Mouse (Mus musculus) cerebellum, postnatal 4 days (tissue): ENCODE measurements around the gene Gm20388.
A peak's percentile ranks its signal among the peaks of the same experiment; 100 is the strongest.

ENCODE experiments used
- DNase-seq, 2 experiments: peaks; one replicate each; pipeline ENCODE4 v3.0.0; 2022; ENCODE audit warnings: low spot score in 2 of 2, mixed read lengths in 1 of 2

Gm20388 gene

GRCm38 (mm10) chr8:122299581-122300254, 2389.1 kb downstream of the Gm20388 start:
- DNase-seq = no peak

GRCm38 (mm10) chr8:122301081-122301480, 2390.4 kb downstream of the Gm20388 start:
- no peak for DNase-seq

DNA sequence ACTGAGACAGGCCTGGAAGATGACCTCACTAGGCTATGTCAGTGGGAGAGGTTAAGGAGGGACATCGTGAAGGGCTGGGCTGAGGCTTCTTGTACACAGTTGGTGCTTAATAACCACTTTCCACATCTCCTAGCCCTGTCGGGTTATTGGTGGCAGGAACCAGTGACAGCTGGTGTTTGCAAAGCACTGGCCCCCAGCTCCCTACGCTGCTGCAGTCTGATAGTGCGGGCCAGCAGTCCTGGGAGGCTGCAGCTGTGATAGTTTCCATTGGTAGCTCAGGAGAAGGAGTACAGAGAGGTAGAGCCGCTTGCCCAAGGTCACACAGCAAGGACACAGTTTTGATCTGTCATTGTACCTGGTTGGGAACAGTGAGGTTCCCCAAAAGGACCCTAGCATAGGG, 2391.2 kb downstream of the Gm20388 start:
- no peak for DNase-seq

DNA sequence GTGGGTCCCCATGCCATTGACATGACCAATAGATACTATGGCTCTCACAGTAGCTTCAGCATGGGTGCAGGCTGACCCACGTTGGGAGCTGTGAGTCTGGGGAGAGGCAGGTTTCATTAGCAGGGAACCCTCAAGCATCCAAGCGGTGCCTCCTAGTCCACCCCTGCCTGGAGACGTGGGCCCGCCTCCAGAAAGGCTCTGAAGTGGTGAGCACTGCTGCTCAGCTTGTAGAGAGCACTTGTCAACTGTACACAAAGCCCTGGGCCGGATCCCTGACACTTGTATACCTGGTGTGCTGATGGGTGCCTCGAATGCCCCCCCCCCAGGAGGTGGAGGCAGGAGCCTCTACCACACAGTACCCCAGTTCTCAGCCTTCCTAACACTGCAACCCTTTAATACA, 2392.8 kb downstream of the Gm20388 start:
- DNase-seq = no peak

GRCm38 (mm10) chr8:122304058-122304457, 2393.4 kb downstream of the Gm20388 start:
- DNase-seq = no peak

DNA sequence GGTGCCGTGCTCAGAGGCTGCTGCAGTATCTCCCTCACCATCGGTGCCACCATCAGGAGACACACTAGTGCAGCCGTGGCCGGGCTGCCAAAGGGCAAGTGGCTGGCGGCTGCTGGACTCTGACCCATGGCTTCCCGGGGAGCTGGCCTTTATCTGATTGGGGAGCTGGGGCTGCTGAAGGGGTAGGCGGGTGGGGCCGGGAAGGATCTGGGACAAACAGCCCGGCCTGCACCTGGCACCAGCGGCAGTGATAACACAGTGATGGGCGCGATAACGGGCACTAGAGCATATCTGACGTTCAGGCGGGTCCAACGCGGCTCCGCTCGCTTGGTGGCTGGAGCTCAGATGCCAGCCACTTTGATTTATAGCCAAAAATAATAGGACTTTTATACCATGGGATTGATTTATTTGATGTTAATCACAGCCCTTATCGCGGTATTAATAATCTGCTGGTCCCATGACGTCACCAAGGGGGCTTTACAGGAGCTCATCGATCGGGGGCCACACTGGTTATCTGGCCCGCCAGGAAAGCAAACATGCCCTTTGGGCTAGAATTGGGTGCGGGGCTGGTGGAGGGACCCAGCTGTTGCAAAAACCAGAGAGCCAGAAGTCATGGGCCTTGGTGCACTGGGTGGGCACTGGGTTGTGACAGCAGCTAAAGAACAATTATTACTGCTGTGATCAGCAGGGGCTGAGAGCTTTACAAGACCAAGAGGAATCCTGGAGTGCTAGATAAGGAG, 2396.2 kb downstream of the Gm20388 start:
- no peak for DNase-seq

DNA sequence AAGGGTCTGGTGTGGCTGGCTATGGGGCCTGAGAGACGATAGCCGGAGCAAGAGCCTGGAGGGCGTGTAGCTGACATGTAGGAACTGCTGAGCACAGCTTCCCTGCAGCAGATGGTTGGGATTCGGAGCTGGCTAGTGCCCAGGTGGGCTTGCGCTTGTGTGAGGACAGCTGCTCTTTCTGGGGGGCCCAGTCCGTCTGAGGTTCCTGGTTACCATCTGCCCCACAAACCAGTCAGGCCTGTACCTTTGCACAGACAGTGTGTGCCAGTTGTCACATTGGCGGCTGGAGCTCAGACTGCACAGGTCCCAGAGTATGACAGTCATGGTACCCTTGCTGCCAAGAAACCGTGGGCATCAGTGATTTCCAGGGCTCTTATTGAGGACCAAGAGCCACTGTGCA, 2397.2 kb downstream of the Gm20388 start:
- peak in 1 of 2 experiments; percentile 83 for DNase-seq

DNA sequence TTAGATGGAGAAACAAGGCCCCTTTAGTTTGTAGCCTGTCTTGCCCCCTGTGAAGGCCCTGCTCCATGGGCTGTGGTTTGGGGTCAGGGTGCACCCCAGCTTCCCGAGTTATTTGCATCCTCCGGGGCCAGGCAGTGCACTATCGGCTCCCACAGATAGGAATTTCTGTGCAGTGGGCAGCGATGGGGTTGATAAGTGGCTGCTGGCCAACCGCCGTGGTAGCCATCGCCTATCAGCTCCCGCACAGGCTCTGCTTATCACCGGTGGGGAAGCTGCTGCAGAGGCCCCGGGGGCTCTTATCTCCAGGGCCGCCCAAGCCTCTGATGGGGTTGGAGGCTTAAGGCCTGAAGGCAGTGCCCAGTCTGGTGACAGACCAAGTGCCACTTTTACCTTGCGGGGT, 2398.6 kb downstream of the Gm20388 start:
- DNase-seq = no peak

DNA sequence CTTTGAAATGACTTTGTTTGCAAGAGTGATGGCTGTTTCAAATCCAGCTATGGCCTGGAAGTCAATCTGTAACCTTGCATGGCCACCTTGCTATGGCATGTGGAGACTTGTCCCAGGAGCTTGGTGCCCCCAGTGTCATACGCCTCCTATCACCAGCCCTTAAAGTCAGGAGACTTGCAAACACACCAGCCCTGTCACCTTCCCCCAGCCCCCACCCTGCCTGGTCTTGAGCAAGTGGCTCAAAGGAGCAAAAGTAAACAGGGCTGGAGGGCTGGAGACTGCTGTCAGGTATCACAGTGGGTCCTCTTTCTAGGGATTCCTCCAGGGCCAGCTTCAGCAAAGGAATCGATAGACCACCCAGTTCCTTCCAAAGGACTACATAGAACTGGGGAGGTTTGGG, 2400.5 kb downstream of the Gm20388 start:
- no peak for DNase-seq

GRCm38 (mm10) chr8:122312553-122312952, 2401.9 kb downstream of the Gm20388 start:
- DNase-seq = no peak

- no peak for DNase-seq
These were observed 2402.7 kb downstream of the Gm20388 start for GRCm38 (mm10) chr8:122313310-122313709.

GRCm38 (mm10) chr8:122314899-122315496, 2404.4 kb downstream of the Gm20388 start:
- DNase-seq = no peak

DNA sequence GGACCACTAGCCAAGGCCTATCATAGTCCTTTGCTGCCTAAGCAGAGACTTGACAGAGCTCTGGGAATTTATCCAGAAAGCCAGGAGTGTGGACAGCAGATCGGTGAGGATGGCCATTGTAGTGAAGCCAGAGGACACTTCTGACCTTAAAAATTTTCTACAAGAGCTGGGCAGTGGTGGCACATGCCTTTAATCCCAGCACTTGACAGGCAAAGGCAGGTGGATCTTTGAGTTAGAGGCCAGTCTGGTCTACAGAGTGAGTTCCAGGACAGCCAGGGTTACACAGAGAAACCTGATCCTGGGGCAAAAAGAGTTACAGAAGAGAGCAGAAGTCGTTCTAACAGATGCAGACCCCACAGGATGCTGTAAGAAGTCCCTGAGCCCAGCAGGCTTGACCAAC, 2405.8 kb downstream of the Gm20388 start:
- DNase-seq = no peak

DNA sequence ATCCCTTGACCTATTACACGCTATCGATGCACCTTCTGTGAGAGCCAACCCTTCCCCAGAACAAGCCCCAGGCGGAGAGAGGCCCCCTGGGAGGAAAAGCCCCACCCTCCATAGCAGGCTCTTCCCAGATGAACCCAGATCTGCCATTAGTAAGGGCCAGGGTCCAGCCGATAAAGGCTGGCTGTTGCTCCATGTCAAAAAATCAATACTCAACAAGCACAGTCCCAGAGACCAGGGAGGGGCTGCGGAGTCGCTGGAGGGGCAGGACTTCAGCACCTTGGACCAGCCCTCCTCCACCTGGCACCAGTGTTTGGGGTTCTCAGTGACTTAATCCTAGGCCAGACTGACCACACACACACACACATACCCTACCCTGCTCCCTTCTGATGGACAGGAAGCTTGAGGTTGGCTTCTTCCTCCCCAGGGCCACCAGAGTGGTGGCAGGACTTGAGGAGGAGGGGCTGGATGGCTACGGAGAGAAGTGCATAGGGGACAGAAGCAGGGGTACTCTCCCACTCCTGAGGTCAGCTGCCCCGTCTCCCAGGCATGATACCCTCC, 2407.4 kb downstream of the Gm20388 start:
- no peak for DNase-seq

GRCm38 (mm10) chr8:122319045-122319707, 2408.5 kb downstream of the Gm20388 start:
- DNase-seq = no peak

DNA sequence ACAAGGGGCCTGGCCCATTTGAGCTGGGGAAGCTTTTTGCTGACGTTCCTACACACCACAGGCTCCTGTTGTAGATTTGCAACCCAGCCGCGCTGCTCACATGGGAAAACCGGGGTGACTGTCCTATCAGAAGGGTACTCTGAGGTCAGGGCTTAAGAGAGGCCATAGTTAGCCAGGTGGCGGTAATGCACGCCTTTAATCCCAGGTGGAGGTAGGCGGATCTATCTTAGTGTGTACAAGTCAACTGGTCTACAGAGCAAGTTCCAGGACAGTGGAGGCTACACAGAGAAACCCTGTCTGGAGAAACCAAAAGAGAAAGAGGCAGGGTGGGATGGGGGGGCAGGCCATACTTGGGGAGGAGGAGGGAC, 2409.1 kb downstream of the Gm20388 start:
- DNase-seq = no peak

DNA sequence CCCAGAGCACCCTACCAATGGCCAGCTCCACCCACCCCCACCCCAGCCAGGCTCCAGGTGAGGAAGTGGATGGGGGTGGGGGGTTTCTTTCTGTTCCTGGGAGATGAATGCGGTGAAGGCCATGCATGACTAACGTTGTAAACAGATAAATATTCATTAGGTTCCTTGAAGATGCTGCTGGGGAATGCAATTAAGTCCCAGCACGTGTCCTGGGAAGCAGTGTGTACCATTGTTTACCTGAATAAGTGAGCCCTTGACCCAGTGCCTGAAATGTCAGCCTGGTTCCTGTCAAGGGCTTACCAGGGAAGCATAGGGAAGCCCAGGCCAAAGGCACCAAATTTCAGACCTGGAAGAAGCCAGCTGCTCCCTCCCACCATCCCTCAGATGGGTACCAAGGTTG, 2409.9 kb downstream of the Gm20388 start:
- DNase-seq = no peak

DNA sequence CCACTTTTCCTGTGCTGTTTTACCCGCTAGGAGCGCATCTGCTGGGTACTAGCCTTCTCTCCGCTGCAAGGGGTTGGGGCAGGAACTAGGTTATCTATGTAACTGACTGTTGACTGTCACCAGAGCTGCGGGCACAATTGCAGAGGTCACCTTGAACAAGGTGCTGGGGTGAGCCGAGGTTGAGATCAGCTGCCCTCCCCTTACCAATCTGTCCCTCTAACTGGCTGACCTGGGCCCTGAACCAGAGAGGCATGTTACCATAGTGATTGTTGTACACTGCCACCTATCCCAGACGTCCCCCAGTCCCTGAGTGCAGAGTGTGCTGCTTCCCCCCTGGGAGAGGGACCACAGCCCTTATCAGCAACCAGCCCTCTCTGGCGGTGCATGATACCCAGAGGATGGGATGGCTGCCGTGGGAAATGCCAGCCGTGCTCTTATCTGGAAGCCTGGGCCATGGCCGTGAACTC, 2410.8 kb downstream of the Gm20388 start:
- DNase-seq = no peak

DNA sequence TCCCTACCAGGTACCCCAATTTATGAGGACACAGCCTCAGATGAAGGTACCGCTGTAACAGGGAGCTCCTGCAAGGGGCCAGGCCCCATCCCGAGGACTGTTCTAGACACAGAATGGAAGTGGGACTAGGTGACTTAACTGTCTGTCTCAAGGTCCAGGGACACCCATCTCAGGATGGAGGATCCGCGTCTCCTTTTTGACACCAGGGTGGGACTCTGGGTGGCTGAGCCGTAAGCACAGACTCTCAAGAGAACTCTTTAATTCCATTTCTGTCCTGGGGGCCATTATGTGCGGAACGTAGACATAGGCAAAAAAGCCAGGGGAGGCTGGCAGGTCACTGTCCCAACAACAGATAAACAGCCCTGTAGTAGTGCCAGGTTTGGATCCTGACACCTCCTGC, 2411.5 kb downstream of the Gm20388 start:
- no peak for DNase-seq

- DNase-seq = no peak
These were observed 2412.2 kb downstream of the Gm20388 start for GRCm38 (mm10) chr8:122322792-122323191.

DNA sequence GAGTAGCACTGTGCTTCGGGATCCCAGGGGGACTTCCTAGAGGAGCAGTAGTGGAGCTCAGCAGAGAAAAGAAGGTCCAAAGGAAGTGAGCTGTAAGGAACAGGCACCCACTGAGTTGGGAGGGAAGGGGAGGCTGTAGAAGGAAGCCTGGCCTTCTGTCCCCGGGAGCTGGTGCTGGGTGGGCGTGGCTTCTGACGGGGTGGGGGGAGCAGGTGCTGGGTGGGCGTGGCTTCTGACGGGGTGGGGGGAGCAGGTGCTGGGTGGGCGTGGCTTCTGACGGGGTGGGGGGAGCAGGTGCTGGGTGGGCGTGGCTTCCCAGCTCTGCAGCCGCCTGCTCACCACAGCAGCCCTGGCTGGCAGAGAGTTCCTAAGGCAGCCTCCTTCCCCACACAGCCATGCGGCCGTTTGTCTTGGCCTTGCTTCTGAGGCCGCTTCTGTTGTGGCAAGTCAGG, 2413.3 kb downstream of the Gm20388 start:
- DNase-seq = peak in 1 of 2 experiments; percentile 31

DNA sequence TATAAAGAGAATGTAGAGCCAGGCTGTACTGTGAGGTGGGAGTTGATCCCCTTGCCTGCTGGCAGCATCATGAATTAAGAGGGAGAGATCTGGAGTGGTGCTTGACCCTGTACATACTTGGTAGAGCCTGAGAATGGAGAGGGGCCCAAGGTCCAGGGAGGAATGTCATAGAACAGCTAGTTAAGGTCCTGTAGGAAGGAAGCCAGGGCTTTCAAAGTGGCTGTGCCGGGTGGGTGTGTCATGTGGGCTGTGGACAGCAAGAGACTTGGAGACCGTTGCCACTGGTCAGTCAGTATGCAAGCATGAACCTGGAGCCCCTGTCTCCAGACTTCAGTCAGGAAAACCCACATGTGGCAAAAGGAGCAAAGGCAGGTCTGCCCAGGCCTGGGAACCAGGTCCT, 2414.6 kb downstream of the Gm20388 start:
- DNase-seq = no peak
